Mouse (Mus musculus) stomach, embryonic 16.5 days (tissue): ENCODE measurements at regions not wholly inside any gene's neighbourhood (a gene's known extent, or its start where the extent isn't known, plus 50 kb on each side); places are given as distances from the start of the nearest gene placed in this dataset.

Experiments used
- ATAC-seq: fragments of 200-750 bp; cut with Nextera tagmentation; 2 replicates; pipeline ENCODE4 v1.8.0; 2017; ENCODE audit warnings: moderate number of reproducible peaks, moderate TSS enrichment; ENCODE audit not compliant: insufficient read depth, low FRiP score
- H3K27ac ChIP-seq: fragments of 300-500 bp; sonication (generic); 2 replicates; pipeline ENCODE4 v1.5.1; 2014; ENCODE audit warnings: low read length
- H3K27me3 ChIP-seq: fragments of 300-500 bp; sonication (generic); 2 replicates; pipeline ENCODE4 v1.6.1; 2014; ENCODE audit warnings: low read length, control low read depth, mixed read lengths; ENCODE audit not compliant: control insufficient read depth, insufficient read depth
- H3K36me3 ChIP-seq: fragments of 300-500 bp; sonication (generic); 2 replicates; pipeline ENCODE4 v1.6.1; 2014; ENCODE audit warnings: low read length; ENCODE audit not compliant: control insufficient read depth, insufficient read depth
- H3K4me1 ChIP-seq: fragments of 300-500 bp; sonication (generic); 2 replicates; pipeline ENCODE4 v1.6.1; 2014; ENCODE audit warnings: low read length, control low read depth, mixed read lengths; ENCODE audit not compliant: control insufficient read depth, insufficient read depth
- H3K4me2 ChIP-seq: fragments of 300-500 bp; sonication (generic); 2 replicates; pipeline ENCODE4 v1.6.1; 2014; ENCODE audit warnings: low read depth, low read length, mixed read lengths
- H3K4me3 ChIP-seq: fragments of 300-500 bp; sonication (generic); replicated peaks from 2 replicates; pipeline ENCODE4 v1.5.1; 2014; ENCODE audit warnings: mild to moderate bottlenecking, low read length
- H3K9ac ChIP-seq: fragments of 300-500 bp; sonication (generic); 2 replicates; pipeline ENCODE4 v1.6.1; 2014; ENCODE audit warnings: low read length
- H3K9me3 ChIP-seq: fragments of 300-500 bp; sonication (generic); replicated peaks from 2 replicates; pipeline ENCODE4 v1.6.1; 2016; ENCODE audit warnings: low read length, control low read depth; ENCODE audit not compliant: control insufficient read depth
- WGBS: fragments of 180-500 bp; shearing (Covaris S2); extraction: QIAGEN DNeasy Blood & Tissue Kit; methylation state at CpG from one replicate; pipeline ENCODE4 v1.1.7; 2014; 5-methylcytosine and 5-hydroxymethylcytosine counted together

DNA sequence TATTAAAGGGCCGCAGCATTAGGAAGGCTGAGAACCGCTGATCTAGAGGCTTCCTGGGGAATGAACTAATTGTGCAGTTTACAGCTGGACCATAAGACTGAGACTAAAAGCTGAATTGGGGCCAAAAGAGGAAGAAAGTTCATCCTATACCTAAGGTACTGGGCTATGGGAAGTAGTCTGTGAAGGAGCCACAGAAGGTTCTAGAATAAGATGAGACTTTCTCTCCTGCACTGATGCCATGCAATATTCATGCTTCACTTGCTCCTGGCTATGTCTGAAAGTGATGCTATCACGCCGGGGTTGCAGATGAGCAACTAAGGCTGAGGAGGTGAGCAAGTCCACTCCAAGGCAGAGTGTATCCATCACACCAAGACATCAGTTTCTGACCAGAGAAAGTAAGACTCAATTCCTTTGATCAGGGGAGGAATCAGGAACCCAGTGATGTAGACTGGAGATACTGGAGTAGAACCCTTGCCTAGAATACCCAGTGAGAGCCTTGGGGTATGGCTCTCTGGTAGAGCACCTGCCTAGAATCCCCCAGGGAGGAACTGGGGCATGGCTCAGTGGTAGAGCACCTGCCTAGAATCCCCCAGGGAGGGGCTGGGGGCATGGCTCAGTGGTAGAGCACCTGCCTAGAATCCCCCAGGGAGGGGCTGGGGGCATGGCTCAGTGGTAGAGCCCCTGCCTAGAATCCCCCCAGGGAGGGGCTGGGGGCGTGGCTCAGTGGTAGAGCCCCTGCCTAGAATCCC is 51.9 kb upstream of the Myl10 start:
- ATAC-seq = no peak
- no peak overlapping the region for H3K4me2 ChIP-seq
- H3K36me3 ChIP-seq = no peaks in the 10 kb centered on the region
- WGBS = 82% methylated on average over 5 of the region's 5 CpGs
- no peak overlapping the region for H3K4me3 ChIP-seq
- no peaks in the 10 kb centered on the region for H3K9me3 ChIP-seq
- no peak overlapping the region for H3K27ac ChIP-seq
- H3K27me3 ChIP-seq = no peaks in the 10 kb centered on the region
- H3K9ac ChIP-seq = no peak overlapping the region
- no peaks in the 10 kb centered on the region; the same call in 1 of the 2 replicates for H3K4me1 ChIP-seq

DNA sequence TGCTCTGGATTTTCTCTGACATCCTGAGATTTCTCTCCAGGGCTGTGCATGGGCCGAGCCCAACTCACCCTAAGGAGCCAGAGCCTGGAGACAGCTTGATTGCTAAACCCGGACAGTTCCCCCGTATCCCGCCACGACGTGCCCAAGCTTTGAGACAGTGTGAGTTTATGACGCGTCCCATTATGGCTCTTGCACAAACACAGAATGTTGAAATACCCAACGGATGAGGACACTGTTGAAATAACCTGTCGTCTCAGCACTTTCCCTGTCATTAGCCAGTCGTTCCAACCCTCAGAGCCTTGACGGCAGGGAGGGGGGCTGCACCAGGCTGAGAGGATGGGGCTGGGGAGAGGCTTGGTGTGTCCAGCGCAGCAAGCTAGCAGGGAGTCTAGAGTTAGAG is 50.7 kb upstream of the Myl10 start:
- ATAC-seq = no peak
- no peak overlapping the region for H3K27ac ChIP-seq
- no peak overlapping the region for H3K9ac ChIP-seq
- H3K4me1 ChIP-seq = no peaks in the 10 kb centered on the region; the same call in 1 of the 2 replicates
- H3K27me3 ChIP-seq = no peaks in the 10 kb centered on the region
- no peaks in the 10 kb centered on the region for H3K9me3 ChIP-seq
- 56% methylated on average over 13 of the region's 13 CpGs for WGBS
- H3K4me3 ChIP-seq = no peak overlapping the region
- H3K4me2 ChIP-seq = no peak overlapping the region
- no peaks in the 10 kb centered on the region for H3K36me3 ChIP-seq
